Mouse (Mus musculus): Measurements from ENCODE around the gene Zfp956. TPM values are rescaled to one million over a fixed set of nuclear protein-coding genes. Genes with fewer than 3 reads are reported as not detected.
"Not testable (repeated sequence)": the region's sequence is repeated elsewhere in the genome, so short reads cannot be mapped to it uniquely, and the experiment has no call there.

Gene Zfp956
- polyA plus RNA-seq, 1 experiment from 2014 or later = 10.7 TPM

DNA sequence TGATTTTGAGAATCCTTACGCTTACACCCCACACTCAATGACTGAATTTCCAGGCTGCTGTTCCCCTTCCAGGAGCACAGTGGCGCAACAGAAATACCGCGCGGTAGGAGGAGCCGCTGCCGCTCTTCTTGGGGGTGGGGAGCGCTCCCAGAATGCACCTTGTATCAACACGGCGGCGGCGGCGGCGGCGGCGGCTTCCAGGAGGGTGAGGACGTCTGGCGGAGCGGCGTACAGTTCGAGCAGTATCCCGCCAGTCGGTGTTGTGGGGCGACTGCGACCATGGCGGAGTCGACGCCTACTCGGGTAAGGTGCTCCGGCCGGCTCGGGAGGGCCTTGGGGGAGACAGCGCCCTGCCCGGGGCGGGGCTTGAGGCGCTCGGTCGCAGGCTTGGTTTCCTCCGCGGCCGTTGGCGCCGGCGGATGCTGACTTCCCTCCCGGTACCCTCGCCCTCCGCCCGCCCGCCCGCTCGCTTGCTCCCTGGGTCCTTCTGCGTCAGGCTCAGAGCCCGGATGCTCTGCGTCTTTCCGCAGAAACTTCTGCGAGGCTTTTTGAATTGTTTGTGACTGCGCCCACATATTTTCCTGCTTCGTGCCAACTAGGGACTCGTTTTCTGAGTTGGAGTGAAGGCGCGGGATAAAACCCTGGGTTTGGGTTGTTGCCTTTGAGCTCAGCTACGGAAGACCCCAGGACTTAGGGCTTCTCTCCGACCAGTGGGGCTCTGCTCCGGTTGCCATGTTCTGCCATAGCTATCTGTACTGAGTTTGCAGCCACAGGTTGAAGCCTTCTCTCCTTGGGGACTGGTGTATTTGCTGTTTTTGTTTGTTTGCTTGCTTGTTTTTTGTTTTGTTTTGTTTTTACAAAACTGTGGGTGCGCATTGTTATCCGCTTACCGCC lies 32.5 kb upstream of the Zfp956 start, which contains the start of gene Zfp212:
Gene Zfp212, plus strand, starts transcription at position 30 of the 894 bp plus-strand sequence.
- peak within 1 kb of the TSS; percentile 72 for H3K4me2 ChIP-seq (replicated peaks)
- no peaks in the 10 kb centered on the region for H3K9me3 ChIP-seq
- H3K4me3 ChIP-seq = peak within 1 kb of the TSS; percentile 87
- H3K9ac ChIP-seq (replicated peaks) = peak within 1 kb of the TSS; percentile 82
- ATAC-seq (ENCODE audit: low FRiP score, low read depth) = peak; percentile 95
- H3K27ac ChIP-seq (replicated peaks) = peak within 1 kb of the TSS; percentile 96
- H3K4me1 ChIP-seq = peaks cover 16% of the 10 kb centered on the region
- H3K36me3 ChIP-seq = no peaks in the 10 kb centered on the region
- H3K27me3 ChIP-seq = no peaks in the 10 kb centered on the region
- under 1% methylated on average over 59 of the region's 67 CpGs for WGBS

DNA sequence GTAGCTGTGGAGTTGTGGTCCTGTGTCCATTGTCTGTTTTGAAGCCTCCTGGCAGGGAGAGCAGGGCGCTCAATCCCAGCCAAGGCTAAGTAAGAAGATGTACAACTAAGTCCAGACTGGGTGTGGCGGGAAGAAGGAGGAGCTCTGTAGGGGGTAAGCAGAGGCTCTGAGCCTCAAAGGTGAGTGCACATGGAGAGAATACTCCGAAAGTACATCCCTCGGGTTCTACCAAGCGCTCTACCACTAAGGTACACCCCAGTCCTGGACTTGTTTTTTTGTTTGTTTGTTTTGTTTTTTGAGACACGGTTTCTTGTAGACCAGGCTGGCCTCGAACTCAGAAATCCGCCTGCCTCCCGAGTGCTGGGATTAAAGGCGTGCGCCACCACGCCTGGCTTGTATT lies 10.7 kb upstream of the Zfp956 start:
- peak overlapping the region; percentile 45 for H3K4me3 ChIP-seq
- peaks cover 12% of the 10 kb centered on the region; the same call in 1 of the 2 replicates for H3K36me3 ChIP-seq
- 46% methylated on average over 12 of the region's 12 CpGs for WGBS
- H3K4me2 ChIP-seq (replicated peaks) = peak overlapping the region; percentile 70
- no peak overlapping the region for H3K9ac ChIP-seq (replicated peaks)
- no peak; the same call in 1 of the 2 replicates for ATAC-seq (ENCODE audit: low FRiP score, low read depth)
- peaks cover 6% of the 10 kb centered on the region; the same call in 1 of the 2 replicates for H3K27me3 ChIP-seq
- no peak overlapping the region for H3K27ac ChIP-seq (replicated peaks)
- H3K9me3 ChIP-seq = no peaks in the 10 kb centered on the region
- peaks cover 13% of the 10 kb centered on the region for H3K4me1 ChIP-seq

DNA sequence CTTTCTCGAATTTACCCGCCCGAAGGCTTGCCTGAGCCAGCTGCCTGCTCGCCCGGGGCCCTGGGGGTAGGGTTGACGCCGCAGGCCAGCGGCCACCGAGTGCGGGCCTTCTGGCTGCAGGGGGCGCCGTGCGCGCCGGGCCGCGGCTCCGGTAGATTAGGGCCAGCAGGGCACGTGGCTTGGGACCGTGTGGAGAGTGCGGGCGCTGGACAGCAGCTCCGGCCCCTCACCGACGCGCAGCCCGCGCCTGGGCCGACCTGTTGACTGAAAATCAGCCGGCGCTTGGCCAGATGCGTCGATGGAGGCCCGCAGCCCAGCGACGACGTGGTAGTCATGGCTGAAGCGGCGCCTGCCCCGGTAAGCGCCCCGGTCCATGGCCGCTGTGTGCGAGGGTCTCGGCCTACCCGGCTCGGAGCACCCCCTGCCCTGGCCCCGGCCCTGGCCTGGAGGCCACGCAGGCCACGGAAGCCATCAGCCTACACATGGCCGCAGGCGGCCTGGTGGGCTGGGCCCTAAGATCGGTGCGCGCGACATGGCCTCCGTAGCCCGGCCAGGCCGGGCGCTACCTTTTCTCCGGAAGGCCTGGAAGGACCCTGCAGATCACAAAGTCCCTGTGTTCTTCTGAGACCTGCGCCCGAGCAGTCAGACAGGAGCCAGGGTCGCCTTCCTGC lies 10.0 kb upstream of the Zfp956 start:
- Histone ChIP-seq H3K27ac (replicated peaks) (no peak overlapping the region), H3K4me2 (replicated peaks) (peak overlapping the region; percentile 70)
- 9% methylated on average over 62 of the region's 64 CpGs for WGBS

DNA sequence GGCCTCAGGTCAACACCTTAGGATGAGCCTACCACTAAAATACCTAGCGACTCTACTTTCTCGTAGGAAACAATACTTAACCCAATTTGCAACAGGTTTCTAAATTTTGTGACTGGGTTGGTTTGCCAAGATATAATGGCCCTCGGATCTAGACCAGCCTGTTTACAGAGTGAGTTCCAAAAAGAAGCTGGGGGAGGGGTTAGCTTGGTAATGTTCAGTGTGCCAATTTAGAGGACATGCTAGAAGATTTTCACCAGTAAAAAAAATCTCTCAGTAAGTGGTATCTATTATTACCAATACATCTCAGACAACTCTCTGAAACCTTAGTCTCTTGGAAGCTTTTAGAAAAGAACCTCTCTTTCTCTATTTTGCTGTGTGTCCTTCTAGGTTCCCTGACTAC lies 9.5 kb upstream of the Zfp956 start:
- Histone ChIP-seq H3K9me3 (no peaks in the 10 kb centered on the region), H3K4me3 (peak overlapping the region; percentile 45; the same call in 1 of the 2 replicates), H3K27ac (replicated peaks) (no peak overlapping the region), H3K4me2 (replicated peaks) (peak overlapping the region; percentile 70), H3K36me3 (peaks cover 12% of the 10 kb centered on the region; the same call in 1 of the 2 replicates), H3K27me3 (peaks cover 6% of the 10 kb centered on the region; the same call in 1 of the 2 replicates), H3K4me1 (peaks cover 13% of the 10 kb centered on the region), H3K9ac (replicated peaks) (no peak overlapping the region)
- ATAC-seq (ENCODE audit: low FRiP score, low read depth) = no peak
- 91% methylated on average over 3 of the region's 3 CpGs for WGBS

More for the DNA sequence above, 10.0 kb upstream of the Zfp956 start:
- Histone ChIP-seq H3K9ac (replicated peaks) (peak overlapping the region; percentile 62), H3K36me3 (peaks cover 12% of the 10 kb centered on the region; the same call in 1 of the 2 replicates), H3K4me1 (peaks cover 13% of the 10 kb centered on the region), H3K9me3 (no peaks in the 10 kb centered on the region), H3K4me3 (peak overlapping the region; percentile 45), H3K27me3 (peaks cover 6% of the 10 kb centered on the region; the same call in 1 of the 2 replicates)
- ATAC-seq (ENCODE audit: low FRiP score, low read depth) = peak; percentile 94

DNA sequence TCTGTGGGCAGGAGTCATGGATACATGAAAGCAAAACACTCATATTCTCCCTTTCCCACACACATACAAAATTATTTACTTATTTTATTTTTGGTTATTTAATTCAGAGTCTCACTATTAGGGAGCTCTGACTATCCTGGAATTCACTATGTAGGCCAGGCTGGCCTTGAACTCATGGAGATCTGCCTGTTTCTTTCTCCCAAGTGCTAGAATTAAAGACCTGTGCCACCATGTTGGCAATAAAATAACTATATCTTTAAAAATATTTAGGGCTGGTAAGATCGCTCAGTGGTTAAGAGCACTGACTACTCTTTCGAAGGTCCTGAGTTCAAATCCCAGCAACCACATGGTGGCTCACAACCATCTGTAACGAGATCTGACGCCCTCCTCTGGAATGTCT lies 5.8 kb upstream of the Zfp956 start:
- 97% methylated on average over 4 of the region's 4 CpGs for WGBS
- no peak overlapping the region for H3K9ac ChIP-seq (replicated peaks)
- H3K36me3 ChIP-seq = peaks cover 12% of the 10 kb centered on the region; the same call in 1 of the 2 replicates
- H3K27ac ChIP-seq (replicated peaks) = no peak overlapping the region
- H3K4me3 ChIP-seq = no peak overlapping the region
- ATAC-seq (ENCODE audit: low FRiP score, low read depth) = no peak
- H3K9me3 ChIP-seq = no peaks in the 10 kb centered on the region
- peaks cover 13% of the 10 kb centered on the region for H3K27me3 ChIP-seq
- peaks cover 12% of the 10 kb centered on the region for H3K4me1 ChIP-seq
- no peak overlapping the region for H3K4me2 ChIP-seq (replicated peaks)

DNA sequence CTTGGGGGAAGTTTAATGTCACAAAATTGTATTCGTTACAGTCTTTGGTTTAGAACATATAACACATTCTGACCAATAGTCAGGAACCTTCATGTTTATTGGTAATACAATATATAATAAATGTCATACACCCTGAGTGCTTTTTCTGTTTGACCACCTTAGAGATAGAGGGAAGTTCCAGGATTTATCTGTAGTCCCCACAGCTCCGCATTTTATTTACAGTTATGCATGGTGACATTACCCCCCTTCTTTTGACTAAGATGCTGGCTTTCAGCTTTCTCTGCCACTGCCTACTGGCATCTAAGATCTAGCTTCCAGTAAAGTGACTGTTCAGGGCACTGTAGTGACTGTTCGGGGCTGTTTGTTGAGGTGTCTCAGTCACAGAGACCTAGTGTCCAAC lies 1.2 kb downstream of the Zfp956 start:
- 93% methylated on average over 3 of the region's 3 CpGs for WGBS
- Histone ChIP-seq H3K4me2 (replicated peaks) (peak overlapping the region; percentile 76), H3K9me3 (no peaks in the 10 kb centered on the region), H3K4me3 (0 out of 2 replicates have a peak overlapping the region, but pooled peaks have one; percentile 62), H3K9ac (replicated peaks) (no peak overlapping the region), H3K27me3 (peaks cover 8% of the 10 kb centered on the region), H3K36me3 (peaks cover 3% of the 10 kb centered on the region; the same call in 1 of the 2 replicates), H3K27ac (replicated peaks) (no peak overlapping the region), H3K4me1 (0 out of 2 replicates have a peak, but pooled peaks cover 9% of the 10 kb centered on the region)
- no peak for ATAC-seq (ENCODE audit: low FRiP score, low read depth)

DNA sequence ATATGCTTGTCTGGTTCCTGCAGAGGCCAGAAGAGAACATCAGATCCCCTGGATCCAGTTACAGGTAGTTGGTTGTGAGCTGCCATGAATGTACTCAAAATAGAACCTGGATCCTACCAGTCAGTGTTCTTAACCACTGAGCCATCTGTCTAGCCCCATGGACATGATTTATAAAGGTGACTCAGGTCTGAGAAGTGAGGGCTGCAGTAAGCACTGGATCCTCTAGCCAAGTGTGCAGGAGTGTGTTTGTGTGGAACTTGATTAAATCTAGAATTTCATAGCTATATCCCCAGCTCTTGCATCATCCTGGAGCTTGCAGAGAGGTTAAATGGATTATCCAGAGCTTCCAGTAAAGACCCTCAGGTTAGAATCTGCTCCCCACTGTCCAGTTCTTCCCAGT lies 4.6 kb downstream of the Zfp956 start:
- Histone ChIP-seq H3K9me3 (no peaks in the 10 kb centered on the region), H3K27ac (replicated peaks) (no peak overlapping the region), H3K9ac (replicated peaks) (no peak overlapping the region), H3K27me3 (no peaks in the 10 kb centered on the region), H3K4me1 (0 out of 2 replicates have a peak, but pooled peaks cover 9% of the 10 kb centered on the region), H3K4me3 (no peak overlapping the region), H3K36me3 (peaks cover 13% of the 10 kb centered on the region; the same call in 1 of the 2 replicates), H3K4me2 (replicated peaks) (no peak overlapping the region)
- ATAC-seq (ENCODE audit: low FRiP score, low read depth) = no peak

DNA sequence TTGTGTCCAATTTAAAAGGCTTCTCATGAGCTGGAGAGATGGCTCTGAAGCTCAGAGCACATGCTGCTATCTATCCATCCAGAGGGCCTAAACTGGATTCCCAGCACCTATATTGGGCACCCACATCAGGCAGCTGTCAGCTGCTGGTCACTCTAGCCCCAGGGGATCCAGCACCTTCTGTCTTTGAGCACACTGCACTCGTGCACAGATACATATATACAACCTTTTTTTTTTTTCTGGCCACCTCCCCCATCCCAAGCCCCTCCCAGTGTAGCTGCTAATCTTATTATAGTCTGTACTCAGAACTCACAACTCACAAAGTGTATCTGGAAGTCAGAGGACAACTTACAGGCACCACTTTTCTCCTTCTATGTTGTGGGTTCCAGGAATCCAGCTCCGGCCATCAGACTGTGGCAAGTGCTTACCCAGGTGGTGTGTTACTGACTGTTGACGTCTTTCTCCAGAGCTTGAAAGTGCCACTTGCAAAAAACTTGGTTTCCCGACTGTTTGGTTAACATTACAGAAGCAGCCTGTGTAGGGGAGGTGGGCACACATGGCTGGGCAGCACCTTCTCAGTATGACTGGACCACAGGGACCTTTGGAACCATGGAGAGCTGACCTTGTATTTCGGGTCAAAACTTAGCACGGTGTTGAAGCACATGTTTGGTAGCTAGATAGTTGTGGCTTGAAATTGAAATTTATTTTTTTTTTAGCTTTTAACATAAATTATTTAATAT lies 7.7 kb downstream of the Zfp956 start:
- H3K27me3 ChIP-seq = no peaks in the 10 kb centered on the region

DNA sequence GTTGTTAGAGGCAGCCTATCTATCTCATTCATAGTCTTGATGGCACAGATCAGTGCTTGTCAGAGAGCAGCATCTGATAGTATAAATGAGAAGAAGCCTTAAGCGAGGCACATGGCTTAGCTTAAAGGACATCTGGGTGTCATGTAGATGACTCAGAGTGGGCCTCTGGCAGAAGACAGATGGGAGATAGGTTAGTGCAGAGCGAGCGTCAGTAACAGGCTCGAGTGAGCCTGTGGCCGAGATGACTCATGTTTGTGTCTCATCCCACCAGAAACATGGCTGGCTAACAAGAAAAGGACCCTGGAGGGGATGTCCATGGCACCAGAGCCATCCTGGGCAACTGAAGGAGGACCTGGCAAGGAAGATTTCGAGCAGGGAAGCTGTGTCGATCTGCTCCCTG lies 9.9 kb downstream of the Zfp956 start:
- H3K4me3 ChIP-seq = no peak overlapping the region
- H3K36me3 ChIP-seq = peaks cover 33% of the 10 kb centered on the region
- no peaks in the 10 kb centered on the region for H3K27me3 ChIP-seq
- H3K4me2 ChIP-seq (replicated peaks) = no peak overlapping the region
- H3K9ac ChIP-seq (replicated peaks) = no peak overlapping the region
- ATAC-seq (ENCODE audit: low FRiP score, low read depth) = no peak
- no peak overlapping the region for H3K27ac ChIP-seq (replicated peaks)
- WGBS = 94% methylated on average over 7 of the region's 7 CpGs
- H3K4me1 ChIP-seq = no peaks in the 10 kb centered on the region
- no peaks in the 10 kb centered on the region for H3K9me3 ChIP-seq

More for the DNA sequence above, 7.7 kb downstream of the Zfp956 start:
- H3K27ac ChIP-seq (replicated peaks) = no peak overlapping the region
- H3K4me1 ChIP-seq = no peaks in the 10 kb centered on the region
- H3K4me3 ChIP-seq = no peak overlapping the region
- 89% methylated on average over 6 of the region's 6 CpGs for WGBS
- H3K9ac ChIP-seq (replicated peaks) = no peak overlapping the region
- H3K36me3 ChIP-seq = peaks cover 37% of the 10 kb centered on the region
- no peaks in the 10 kb centered on the region for H3K9me3 ChIP-seq
- no peak for ATAC-seq (ENCODE audit: low FRiP score, low read depth)
- H3K4me2 ChIP-seq (replicated peaks) = no peak overlapping the region

DNA sequence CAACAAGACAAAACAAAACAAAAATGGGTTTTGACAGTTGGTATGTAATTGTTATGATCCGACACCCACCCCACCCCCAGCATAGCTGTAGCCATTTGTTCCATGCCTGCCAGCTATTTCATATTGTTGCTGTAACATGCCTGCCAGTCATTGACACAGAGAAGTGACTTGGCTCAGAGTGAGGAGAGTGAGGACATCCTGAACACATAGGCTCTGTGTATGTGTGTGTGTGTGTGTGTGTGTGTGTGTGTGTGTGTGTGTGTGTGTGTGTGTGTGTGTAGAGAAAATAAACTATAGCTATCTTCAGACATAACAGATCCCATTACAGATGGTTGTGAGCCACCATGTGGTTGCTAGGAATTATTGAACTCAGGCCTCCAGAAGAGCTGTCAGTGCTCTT lies 15.0 kb downstream of the Zfp956 start:
- not testable (repeated sequence) for H3K4me3 ChIP-seq; H3K4me1 ChIP-seq; H3K27me3 ChIP-seq; H3K4me2 ChIP-seq (replicated peaks); H3K9ac ChIP-seq (replicated peaks); H3K9me3 ChIP-seq; ATAC-seq (ENCODE audit: low FRiP score, low read depth); H3K27ac ChIP-seq (replicated peaks)
- 88% methylated on average over 1 of the region's 1 CpGs for WGBS
- H3K36me3 ChIP-seq = peaks cover 21% of the 10 kb centered on the region

DNA sequence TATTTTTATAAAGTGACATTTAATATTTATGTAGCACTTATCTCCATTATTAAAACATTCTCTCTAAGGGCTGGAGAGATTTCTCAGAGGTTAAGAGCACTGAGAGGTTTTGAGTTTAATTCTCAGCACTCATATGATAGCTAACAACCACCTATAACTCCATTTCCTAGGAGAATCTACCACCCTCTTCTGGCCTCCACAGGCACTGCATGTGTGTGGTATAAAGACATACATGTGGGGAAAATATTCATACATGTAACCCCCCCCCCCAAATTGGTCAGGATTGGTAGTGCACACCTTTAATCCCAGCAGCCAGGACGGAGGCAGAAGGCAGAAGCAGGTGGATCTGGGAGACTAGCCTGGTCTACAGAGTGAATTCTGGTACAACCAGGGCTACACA lies 21.4 kb downstream of the Zfp956 start:
- no peaks in the 10 kb centered on the region for H3K9me3 ChIP-seq
- H3K4me1 ChIP-seq = no peaks in the 10 kb centered on the region
- H3K27me3 ChIP-seq = no peaks in the 10 kb centered on the region
- no peaks in the 10 kb centered on the region for H3K36me3 ChIP-seq
- H3K27ac ChIP-seq (replicated peaks) = no peak overlapping the region
- H3K9ac ChIP-seq (replicated peaks) = no peak overlapping the region
- no peak for ATAC-seq (ENCODE audit: low FRiP score, low read depth)
- 83% methylated on average over 1 of the region's 1 CpGs for WGBS
- no peak overlapping the region for H3K4me3 ChIP-seq
- H3K4me2 ChIP-seq (replicated peaks) = no peak overlapping the region
